Comparison of ENCODE assay signal across 9 mouse cellular contexts in the genomic region with DNA sequence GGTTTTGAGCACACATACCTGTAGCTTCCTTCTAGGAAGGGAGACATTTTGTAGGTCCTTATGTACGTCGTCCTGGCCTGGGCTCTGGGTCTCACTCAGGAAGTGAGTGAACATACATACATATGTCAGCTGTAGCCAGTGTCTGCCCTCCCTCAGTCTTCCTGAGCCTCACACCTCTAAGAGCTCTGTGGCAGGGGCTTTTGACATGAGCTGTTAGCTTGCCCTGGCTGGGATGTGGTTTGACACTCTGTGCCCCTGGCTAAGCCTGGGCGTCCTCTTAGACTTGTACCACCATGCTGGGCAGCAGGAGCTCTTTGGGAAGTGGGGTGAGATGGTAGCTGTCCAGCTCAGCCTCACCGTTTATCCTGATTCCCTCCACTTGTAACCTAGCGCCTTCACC. TPM values are rescaled to one million over a fixed set of nuclear protein-coding genes. Genes with fewer than 3 reads are reported as not detected.
DNase-seq lines count a peak whose midpoint lies in the region; ATAC-seq and TF ChIP-seq lines count a peak whose summit lies in the region.
"Had no signal": no experiment of that assay in that cellular context is flagged by ENCODE, and none has a peak within 500 bp of the region (broad histone marks: within the 10 kb centered on the region; RNA-seq: fewer than 3 reads in every experiment).

No protein-coding gene starts in this region.

- peak overlapping the region; percentile 14; the same call in 1 of the 2 replicates for H3K9ac ChIP-seq in forebrain, embryonic 11.5 days (ENCODE audit: low read length)
- peak overlapping the region; percentile 97 for H3K9ac ChIP-seq in neural tube, embryonic 12.5 days

- H3K27ac ChIP-seq in left cerebral cortex, adult 2 months: no peak overlapping the region
- H3K27ac ChIP-seq in forebrain, embryonic 11.5 days (ENCODE audit: low read depth, low read length): no peak overlapping the region
- no peak overlapping the region for H3K27ac ChIP-seq in limb, embryonic 10.5 days
- no peak overlapping the region for H3K27ac ChIP-seq in neural tube, embryonic 12.5 days

- TF ChIP-seq CTCF in left cerebral cortex, adult 2 months (IDR thresholded peaks at IDR 0.05): no peak

- no peaks in the 10 kb centered on the region for H3K27me3 ChIP-seq in forebrain, embryonic 11.5 days (ENCODE audit: control insufficient read depth, insufficient read depth, low read length)
- H3K27me3 ChIP-seq in limb, embryonic 10.5 days (ENCODE audit: low read depth, poor library complexity, severe bottlenecking): no peaks in the 10 kb centered on the region
- H3K27me3 ChIP-seq in neural tube, embryonic 12.5 days (replicated peaks): no peaks in the 10 kb centered on the region

- H3K9me3 ChIP-seq in forebrain, embryonic 11.5 days (ENCODE audit: control insufficient read depth, low read length): no peaks in the 10 kb centered on the region
- H3K9me3 ChIP-seq in limb, embryonic 10.5 days (replicated peaks): no peaks in the 10 kb centered on the region
- no peaks in the 10 kb centered on the region for H3K9me3 ChIP-seq in neural tube, embryonic 12.5 days

- H3K4me3 ChIP-seq in left cerebral cortex, adult 2 months: 0 out of 2 replicates have a peak overlapping the region, but pooled peaks have one; percentile 6
- no peak overlapping the region for H3K4me3 ChIP-seq in forebrain, embryonic 11.5 days (ENCODE audit: low read depth, low read length)
- H3K4me3 ChIP-seq in limb, embryonic 10.5 days: peak overlapping the region; percentile 99; the same call in 1 of the 2 replicates
- H3K4me3 ChIP-seq in neural tube, embryonic 12.5 days: no peak overlapping the region

- H3K4me1 ChIP-seq in forebrain, embryonic 11.5 days (replicated peaks; ENCODE audit: control insufficient read depth, insufficient read depth, low read length): peaks cover 13% of the 10 kb centered on the region
- H3K4me1 ChIP-seq in limb, embryonic 10.5 days: peaks cover 62% of the 10 kb centered on the region
- peaks cover 27% of the 10 kb centered on the region for H3K4me1 ChIP-seq in neural tube, embryonic 12.5 days

- intact Hi-C loops in left cerebral cortex, adult 2 months (cut with DNase I): no loop called here

- no peak for ATAC-seq in forebrain, embryonic 11.5 days (replicated peaks; ENCODE audit: low FRiP score)
- ATAC-seq in neural tube, embryonic 12.5 days (ENCODE audit: low FRiP score, low read depth): no peak

- peak overlapping the region; percentile 64; the same call in 1 of the 2 replicates for H3K4me2 ChIP-seq in forebrain, embryonic 11.5 days (ENCODE audit: low read depth, low read length, severe bottlenecking)
- peak overlapping the region; percentile 81 for H3K4me2 ChIP-seq in neural tube, embryonic 12.5 days (replicated peaks)

- no peaks in the 10 kb centered on the region for H3K36me3 ChIP-seq in forebrain, embryonic 11.5 days (ENCODE audit: control insufficient read depth, insufficient read depth, low read length)
- peaks cover 17% of the 10 kb centered on the region for H3K36me3 ChIP-seq in limb, embryonic 10.5 days
- no peaks in the 10 kb centered on the region for H3K36me3 ChIP-seq in neural tube, embryonic 12.5 days

- WGBS in forebrain, embryonic 11.5 days: 80% methylated on average over 5 of the region's 5 CpGs
- WGBS in limb, embryonic 10.5 days: 78% methylated on average over 5 of the region's 5 CpGs
- WGBS in neural tube, embryonic 12.5 days: 77% methylated on average over 5 of the region's 5 CpGs

- DNase-seq in left cerebral cortex, adult 2 months (ENCODE audit: extremely low spot score in 1 of 2, low spot score in 2 of 2): no peak
- no peak for DNase-seq in left cerebral cortex, adult 8-10 months (ENCODE audit: low spot score in 2 of 2)
- no peak for DNase-seq in forebrain, embryonic 11.5 days (ENCODE audit: low spot score)
- DNase-seq in limb, embryonic 10.5 days (ENCODE audit: low spot score): no peak
- no peak for DNase-seq in urinary bladder, adult 2 months (ENCODE audit: low spot score)
- DNase-seq in gastrocnemius, postnatal 10 days: no peak
- DNase-seq in adrenal gland, adult 8-10 months: no peak
- DNase-seq: cerebellum, postnatal 14 days had no signal

RNA-seq across cellular contexts. Expression of a gene that starts 1.9 kb away (rescaled TPM):
- 10 to 100 TPM; 41.6 to 49.0 TPM for total RNA-seq in left cerebral cortex, adult 2 months (2021)
- total RNA-seq in left cerebral cortex, adult 8-10 months (2022): 10 to 100 TPM; 30.4 to 40.9 (median 36.1) TPM
- polyA plus RNA-seq in forebrain, embryonic 11.5 days (2014; fragmentation: Nextera tagmentation; extraction: Ambion mirVana): 37.6 and 38.4 TPM in 2 replicates
- polyA plus RNA-seq in limb, embryonic 10.5 days (2016; fragmentation: Nextera tagmentation; extraction: Ambion mirVana): 34.5 and 36.7 TPM in 2 replicates
- polyA plus RNA-seq in neural tube, embryonic 12.5 days (2016; fragmentation: Nextera tagmentation; extraction: Ambion mirVana): 24.1 and 27.2 TPM in 2 replicates
- polyA plus RNA-seq in urinary bladder, adult 2 months (2012; rRNA removed): 42.9 and 54.2 TPM in 2 replicates
- 10 to 100 TPM; 18.0 to 21.0 TPM for total RNA-seq in gastrocnemius, postnatal 10 days (2021)
- 10 to 100 TPM; 44.9 to 59.4 (median 50.8) TPM for total RNA-seq in adrenal gland, adult 8-10 months (2022)

RNA-seq across cellular contexts. Expression of a gene that starts 13.1 kb away (rescaled TPM):
- total RNA-seq in left cerebral cortex, adult 2 months (2021): 1 to 10 TPM in 1 of 2 experiments, under 1 TPM in 1; 0.58 to 1.4 TPM
- under 1 TPM in 1 of 4 experiments, not detected in 3; 0.63 TPM for total RNA-seq in left cerebral cortex, adult 8-10 months (2022)
- 0.32 TPM in 1 of 2 replicates, not detected in the other for polyA plus RNA-seq in forebrain, embryonic 11.5 days (2014; fragmentation: Nextera tagmentation; extraction: Ambion mirVana)
- 0.88 and 1.1 TPM in 2 replicates for polyA plus RNA-seq in limb, embryonic 10.5 days (2016; fragmentation: Nextera tagmentation; extraction: Ambion mirVana)
- polyA plus RNA-seq in neural tube, embryonic 12.5 days (2016; fragmentation: Nextera tagmentation; extraction: Ambion mirVana): not detected in 2 replicates
- 0.62 and 0.80 TPM in 2 replicates for polyA plus RNA-seq in urinary bladder, adult 2 months (2012; rRNA removed)
- not detected for total RNA-seq in gastrocnemius, postnatal 10 days (2021)
- not detected for total RNA-seq in adrenal gland, adult 8-10 months (2022)

RNA-seq across cellular contexts. Expression of a gene that starts 18.4 kb away (rescaled TPM):
- 100 to 1,000 TPM; 177 to 188 TPM for total RNA-seq in left cerebral cortex, adult 2 months (2021)
- total RNA-seq in left cerebral cortex, adult 8-10 months (2022): 100 to 1,000 TPM; 163 to 176 (median 164) TPM
- 14.0 and 17.0 TPM in 2 replicates for polyA plus RNA-seq in forebrain, embryonic 11.5 days (2014; fragmentation: Nextera tagmentation; extraction: Ambion mirVana)
- 5.2 and 7.0 TPM in 2 replicates for polyA plus RNA-seq in limb, embryonic 10.5 days (2016; fragmentation: Nextera tagmentation; extraction: Ambion mirVana)
- 42.3 and 43.3 TPM in 2 replicates for polyA plus RNA-seq in neural tube, embryonic 12.5 days (2016; fragmentation: Nextera tagmentation; extraction: Ambion mirVana)
- 0.58 and 0.62 TPM in 2 replicates for polyA plus RNA-seq in urinary bladder, adult 2 months (2012; rRNA removed)
- total RNA-seq in gastrocnemius, postnatal 10 days (2021): under 1 TPM; 0.16 to 0.52 TPM
- 1 to 10 TPM; 2.4 to 5.5 (median 3.8) TPM for total RNA-seq in adrenal gland, adult 8-10 months (2022)

RNA-seq across cellular contexts. Expression of a gene that starts 21.2 kb away (rescaled TPM):
- total RNA-seq in left cerebral cortex, adult 2 months (2021): 10 to 100 TPM; 50.2 to 51.0 TPM
- total RNA-seq in left cerebral cortex, adult 8-10 months (2022): 10 to 100 TPM; 41.0 to 47.7 (median 42.0) TPM
- polyA plus RNA-seq in forebrain, embryonic 11.5 days (2014; fragmentation: Nextera tagmentation; extraction: Ambion mirVana): 26.8 and 32.3 TPM in 2 replicates
- polyA plus RNA-seq in limb, embryonic 10.5 days (2016; fragmentation: Nextera tagmentation; extraction: Ambion mirVana): 47.2 and 57.1 TPM in 2 replicates
- 36.9 and 37.7 TPM in 2 replicates for polyA plus RNA-seq in neural tube, embryonic 12.5 days (2016; fragmentation: Nextera tagmentation; extraction: Ambion mirVana)
- polyA plus RNA-seq in urinary bladder, adult 2 months (2012; rRNA removed): 59.2 and 63.5 TPM in 2 replicates
- total RNA-seq in gastrocnemius, postnatal 10 days (2021): 10 to 100 TPM; 30.1 to 33.4 TPM
- 10 to 100 TPM; 45.9 to 78.6 (median 73.7) TPM for total RNA-seq in adrenal gland, adult 8-10 months (2022)

RNA-seq across cellular contexts. Expression of a gene that starts 24.6 kb away (rescaled TPM):
- 10 to 100 TPM; 20.0 to 23.2 TPM for total RNA-seq in left cerebral cortex, adult 2 months (2021)
- total RNA-seq in left cerebral cortex, adult 8-10 months (2022): 10 to 100 TPM; 17.6 to 19.2 (median 18.0) TPM
- 54.9 and 55.4 TPM in 2 replicates for polyA plus RNA-seq in forebrain, embryonic 11.5 days (2014; fragmentation: Nextera tagmentation; extraction: Ambion mirVana)
- 52.9 and 61.2 TPM in 2 replicates for polyA plus RNA-seq in limb, embryonic 10.5 days (2016; fragmentation: Nextera tagmentation; extraction: Ambion mirVana)
- 40.2 and 41.9 TPM in 2 replicates for polyA plus RNA-seq in neural tube, embryonic 12.5 days (2016; fragmentation: Nextera tagmentation; extraction: Ambion mirVana)
- polyA plus RNA-seq in urinary bladder, adult 2 months (2012; rRNA removed): 21.0 and 23.7 TPM in 2 replicates
- 10 to 100 TPM; 22.2 to 24.6 TPM for total RNA-seq in gastrocnemius, postnatal 10 days (2021)
- total RNA-seq in adrenal gland, adult 8-10 months (2022): 10 to 100 TPM; 31.7 to 35.6 (median 32.6) TPM

Comparison
In these comparisons a context has a peak if more than half of its experiments do, and no peak if none do; other contexts are left out.
1. H3K4me3 ChIP-seq: peak in left cerebral cortex, adult 2 months (single experiment) and limb, embryonic 10.5 days (single experiment); none in forebrain, embryonic 11.5 days (single experiment) and neural tube, embryonic 12.5 days (single experiment).
2. RNA of a gene that starts 18.4 kb away (total RNA-seq): 177 to 188 TPM in left cerebral cortex, adult 2 months and 163 to 176 TPM in left cerebral cortex, adult 8-10 months; 2.4 to 5.5 TPM in adrenal gland, adult 8-10 months and 0.16 to 0.52 TPM in gastrocnemius, postnatal 10 days; every median in the first group is over 10 times any median in the second.